Mouse (Mus musculus) testis, postnatal 10 days (tissue): ENCODE results near the gene Fign.

Experiments used
- DNase-seq: peaks from one replicate; pipeline ENCODE4 v3.0.0; 2021; ENCODE audit warnings: low spot score

Fign gene

GRCm38 (mm10) chr2:64097937-64098617, at the start of gene Fign:
Fign (minus strand) TSS chr2:64098038.
- peak; percentile 81 for DNase-seq

- DNase-seq: no peak
These were observed 35.8 kb upstream of the Fign start for GRCm38 (mm10) chr2:64133597-64133996.

- DNase-seq: no peak
These were observed 22.7 kb upstream of the Fign start for GRCm38 (mm10) chr2:64120495-64120894.

GRCm38 (mm10) chr2:64116613-64117012, 18.8 kb upstream of the Fign start:
- DNase-seq: no peak

GRCm38 (mm10) chr2:64111133-64111532, 13.3 kb upstream of the Fign start:
- no peak for DNase-seq

GRCm38 (mm10) chr2:64109860-64110259, 12.0 kb upstream of the Fign start:
- no peak for DNase-seq

GRCm38 (mm10) chr2:64108040-64108439, 10.2 kb upstream of the Fign start:
- no peak for DNase-seq

- peak; percentile 72 for DNase-seq
These were observed 931 bp upstream of the Fign start for GRCm38 (mm10) chr2:64098618-64099320.

- DNase-seq: no peak
These were observed 972 bp downstream of the Fign start for GRCm38 (mm10) chr2:64096721-64097411.

- DNase-seq: no peak
These were observed 1.7 kb downstream of the Fign start for GRCm38 (mm10) chr2:64096176-64096575.

GRCm38 (mm10) chr2:64095561-64095960, 2.3 kb downstream of the Fign start:
- no peak for DNase-seq

GRCm38 (mm10) chr2:64093087-64093486, 4.8 kb downstream of the Fign start:
- no peak for DNase-seq

- DNase-seq: no peak
These were observed 13.9 kb downstream of the Fign start for GRCm38 (mm10) chr2:64083853-64084427.

GRCm38 (mm10) chr2:64079765-64080164, 18.1 kb downstream of the Fign start:
- DNase-seq: no peak

- no peak for DNase-seq
These were observed 19.3 kb downstream of the Fign start for GRCm38 (mm10) chr2:64078551-64078950.

- DNase-seq: no peak
These were observed 20.0 kb downstream of the Fign start for GRCm38 (mm10) chr2:64077846-64078245.

GRCm38 (mm10) chr2:64075873-64076272, 22.0 kb downstream of the Fign start:
- DNase-seq: peak; percentile 56

GRCm38 (mm10) chr2:64074602-64075389, 23.0 kb downstream of the Fign start:
- DNase-seq: no peak

GRCm38 (mm10) chr2:64072158-64072557, 25.7 kb downstream of the Fign start:
- no peak for DNase-seq

- no peak for DNase-seq
These were observed 27.7 kb downstream of the Fign start for GRCm38 (mm10) chr2:64069950-64070695.

GRCm38 (mm10) chr2:64065511-64065910, 32.3 kb downstream of the Fign start:
- DNase-seq: no peak
